Mouse (Mus musculus) thymus, adult 2 months (tissue): Measurements from ENCODE around the gene Kctd6. TPM values are rescaled to one million over a fixed set of nuclear protein-coding genes. Genes with fewer than 3 reads are reported as not detected.

Experiments used
- DNase-seq: peaks from one replicate; pipeline ENCODE4 v3.0.0; 2021
- H3K27ac ChIP-seq: fragments of 200-500 bp; 2 replicates; pipeline ENCODE4 v1.5.1; 2012; ENCODE audit warnings: low read length, control low read depth; ENCODE audit not compliant: control insufficient read depth, insufficient read depth
- H3K27me3 ChIP-seq: fragments of 200-500 bp; 2 replicates; pipeline ENCODE4 v1.6.1; 2012; ENCODE audit warnings: mild to moderate bottlenecking, low read length, moderate library complexity, mixed read lengths; ENCODE audit not compliant: control insufficient read depth, insufficient read depth
- H3K36me3 ChIP-seq: fragments of 200-500 bp; 2 replicates; pipeline ENCODE4 v1.6.1; 2012; ENCODE audit warnings: mild to moderate bottlenecking, low read length, moderate library complexity; ENCODE audit not compliant: control insufficient read depth, insufficient read depth
- H3K4me1 ChIP-seq: fragments of 200-500 bp; replicated peaks from 2 replicates; pipeline ENCODE4 v1.6.1; 2012; ENCODE audit warnings: low read length; ENCODE audit not compliant: control insufficient read depth, insufficient read depth
- H3K4me3 ChIP-seq: fragments of 200-500 bp; 2 replicates; pipeline ENCODE4 v1.5.1; 2012; ENCODE audit warnings: mild to moderate bottlenecking, low read length, control low read depth, moderate library complexity; ENCODE audit not compliant: control insufficient read depth, insufficient read depth
- CTCF ChIP-seq: fragments of 200-500 bp; IDR thresholded peaks from 2 replicates; pipeline ENCODE4 v1.5.1; 2012; ENCODE audit warnings: mild to moderate bottlenecking, control low read depth, low read length, moderate library complexity, borderline replicate concordance; ENCODE audit not compliant: control insufficient read depth, poor library complexity, insufficient read depth; ENCODE audit errors: extremely low read depth
- POLR2A ChIP-seq: fragments of 200-500 bp; IDR thresholded peaks from 2 replicates; pipeline ENCODE4 v1.6.1; 2012; ENCODE audit warnings: mild to moderate bottlenecking, low read length, control low read depth, moderate library complexity; ENCODE audit not compliant: control insufficient read depth, poor library complexity, insufficient read depth; ENCODE audit errors: extremely low read depth
- WGBS: fragments of 180-500 bp; shearing (Covaris S2); methylation state at CpG from one replicate; pipeline ENCODE4 v1.1.7; 2018; 5-methylcytosine and 5-hydroxymethylcytosine counted together
- polyA plus RNA-seq: library from polyadenylated mRNA; depleted of rRNA; stranded (reverse); fragments of >200 nt; gene quantifications from 2 replicates; pipeline ENCODE4 v1.2.3, GENCODE M21; 2012

Gene Kctd6
- polyA plus RNA-seq, 1 experiment = 6.6 TPM

DNA sequence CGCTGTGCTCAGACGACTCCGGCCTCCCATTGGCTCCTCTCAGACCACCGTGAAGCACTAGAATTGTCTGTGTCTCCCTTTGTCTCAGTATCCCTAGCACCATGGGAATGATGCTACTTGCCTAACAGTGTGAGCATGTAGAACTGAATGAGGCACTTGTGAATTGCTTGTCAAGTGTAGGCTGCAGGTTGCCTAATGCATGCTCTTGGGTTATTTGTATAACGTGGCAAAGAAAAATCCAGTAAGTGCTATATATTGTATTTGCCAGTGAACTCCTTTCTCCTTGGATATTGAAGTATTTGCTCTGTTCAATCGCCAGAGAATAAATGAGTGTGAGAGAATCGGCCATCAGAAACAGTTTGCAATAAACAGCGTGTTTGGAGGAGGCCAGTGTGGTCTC lies 32.9 kb downstream of the Kctd6 start:
- Histone ChIP-seq H3K27me3 (no peaks in the 10 kb centered on the region), H3K36me3 (no peaks in the 10 kb centered on the region), H3K4me3 (no peak overlapping the region), H3K4me1 (no peaks in the 10 kb centered on the region), H3K27ac (no peak overlapping the region)
- WGBS = 93% methylated on average over 8 of the region's 8 CpGs
- TF ChIP-seq POLR2A = no peak
- no peak for TF ChIP-seq CTCF
- no peak for DNase-seq

DNA sequence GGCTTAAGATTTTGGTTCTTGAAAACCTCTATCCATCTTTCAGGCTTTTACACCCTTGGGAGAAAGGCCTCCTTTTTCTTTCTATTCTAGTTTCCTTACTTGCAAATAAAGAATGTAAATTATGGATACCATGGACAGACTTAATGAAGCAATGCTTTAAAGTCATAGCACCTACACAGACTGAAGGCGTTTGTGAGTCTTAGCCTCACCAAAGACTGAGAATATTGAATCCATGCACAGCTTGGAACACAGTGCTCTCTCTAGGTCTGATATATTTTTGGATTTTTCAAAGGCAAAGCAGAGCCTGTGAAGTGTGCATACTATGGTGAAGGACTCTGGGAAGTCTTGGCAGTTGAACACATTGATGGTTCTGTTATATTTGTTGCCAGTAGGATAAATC lies 35.3 kb downstream of the Kctd6 start:
- Histone ChIP-seq H3K27ac (no peak overlapping the region), H3K4me1 (no peaks in the 10 kb centered on the region), H3K36me3 (no peaks in the 10 kb centered on the region), H3K27me3 (no peaks in the 10 kb centered on the region), H3K4me3 (no peak overlapping the region)
- TF ChIP-seq CTCF (no peak), POLR2A (no peak)
- DNase-seq = no peak
- 95% methylated on average over 1 of the region's 1 CpGs for WGBS

DNA sequence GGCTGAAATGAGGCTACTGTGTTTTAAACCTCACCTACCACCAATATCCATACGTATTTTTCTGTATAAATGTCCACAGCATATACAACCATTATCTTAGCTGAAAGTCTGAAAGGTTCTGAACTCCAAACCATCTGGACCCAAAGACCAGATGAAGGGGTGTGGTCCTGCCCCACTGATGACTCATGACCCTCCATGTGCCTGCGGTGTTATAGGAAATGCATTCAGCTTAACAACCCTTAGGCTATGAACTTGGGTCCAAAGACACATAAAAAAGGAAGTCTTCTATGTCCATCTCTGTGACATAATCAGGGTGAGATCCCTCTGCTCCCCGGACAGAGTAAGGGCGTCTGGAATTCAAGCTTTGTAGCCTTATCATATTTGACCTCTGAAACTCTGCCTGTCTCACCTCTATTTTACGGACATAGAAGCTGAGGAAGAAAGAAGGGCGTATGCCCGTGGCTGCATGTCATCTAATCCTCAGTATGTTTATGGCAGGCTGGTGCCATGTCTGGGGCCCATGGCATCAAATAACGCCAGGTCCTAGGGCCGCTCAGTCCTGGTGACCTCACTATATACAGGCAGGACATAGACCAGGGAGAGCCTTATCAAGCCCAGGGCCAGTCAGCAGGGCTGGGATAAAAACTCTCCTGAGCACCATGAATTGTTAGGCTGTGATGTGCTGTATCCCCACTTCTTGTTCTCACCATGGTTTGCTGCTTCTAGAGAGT lies 36.4 kb downstream of the Kctd6 start:
- Histone ChIP-seq H3K36me3 (no peaks in the 10 kb centered on the region), H3K4me1 (peaks cover 3% of the 10 kb centered on the region), H3K27me3 (no peaks in the 10 kb centered on the region), H3K27ac (no peak overlapping the region), H3K4me3 (no peak overlapping the region)
- 90% methylated on average over 9 of the region's 9 CpGs for whole genome bisulfite sequencing
- no peak for DNase-seq
- TF ChIP-seq POLR2A = no peak
- no peak for TF ChIP-seq CTCF

DNA sequence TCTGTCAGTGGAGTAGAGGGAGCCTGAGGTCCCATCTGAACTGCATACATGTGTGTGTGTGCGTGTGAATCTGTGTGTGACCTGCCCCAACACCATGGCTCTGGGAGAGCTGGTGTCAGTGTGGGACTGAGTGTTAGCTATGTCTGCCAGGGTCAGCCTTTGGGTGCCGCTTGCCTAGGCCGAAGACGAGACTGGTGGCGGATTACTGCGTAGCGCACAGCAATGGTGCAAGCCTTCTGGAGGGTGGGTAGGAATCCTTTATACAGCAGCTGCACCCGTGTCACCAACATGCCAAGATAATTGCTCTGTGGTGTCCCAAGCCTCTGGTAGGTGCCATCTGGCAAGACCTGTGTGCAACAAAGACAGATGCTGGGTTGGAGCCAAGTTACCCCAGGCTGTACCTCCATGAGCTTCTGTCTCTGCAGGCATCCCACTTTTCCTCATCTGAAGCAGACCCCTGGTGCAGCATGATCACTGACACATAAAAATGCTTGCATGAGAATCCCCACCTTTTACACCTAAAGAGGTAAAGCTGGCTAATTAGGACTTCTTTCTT lies 37.5 kb downstream of the Kctd6 start:
- Histone ChIP-seq H3K27ac (no peak overlapping the region), H3K4me1 (peaks cover 3% of the 10 kb centered on the region), H3K4me3 (no peak overlapping the region), H3K36me3 (no peaks in the 10 kb centered on the region), H3K27me3 (no peaks in the 10 kb centered on the region)
- DNase-seq = no peak
- 94% methylated on average over 8 of the region's 8 CpGs for WGBS
- TF ChIP-seq CTCF = no peak
- no peak for TF ChIP-seq POLR2A

DNA sequence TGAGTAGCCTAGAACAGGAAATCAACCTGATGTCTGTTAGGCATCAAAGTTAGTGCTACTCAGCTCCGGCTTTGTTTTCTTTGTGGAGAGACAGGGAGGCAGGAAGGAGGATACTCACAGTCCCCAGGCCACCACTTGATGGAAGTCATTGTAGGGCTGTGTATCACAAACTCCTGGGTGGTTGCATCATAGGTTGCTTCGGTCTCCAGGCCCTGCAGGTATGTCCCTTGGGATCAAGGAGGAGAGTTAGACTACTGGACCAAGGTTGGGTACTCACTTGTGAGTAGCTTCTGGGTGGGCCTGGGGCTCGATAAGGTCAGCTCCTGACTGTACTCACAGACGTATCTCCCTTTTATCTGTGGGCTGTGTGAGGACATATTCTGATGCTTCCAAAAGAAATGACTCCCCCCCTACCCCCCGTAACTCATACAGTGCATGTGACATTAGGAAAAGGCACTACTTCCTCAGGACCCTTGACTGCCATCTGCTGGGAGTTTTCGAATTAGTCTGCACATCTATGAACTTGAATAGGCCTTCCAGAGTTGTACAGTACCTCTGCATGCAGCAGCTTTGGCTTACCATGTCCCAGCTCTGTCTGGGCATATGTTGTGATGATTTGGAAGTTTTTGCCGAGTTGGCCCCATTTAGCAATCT lies 41.3 kb downstream of the Kctd6 start:
- Histone ChIP-seq H3K4me1 (peaks cover 3% of the 10 kb centered on the region), H3K27me3 (no peaks in the 10 kb centered on the region), H3K4me3 (no peak overlapping the region), H3K36me3 (no peaks in the 10 kb centered on the region), H3K27ac (no peak overlapping the region)
- DNase-seq = peak; percentile 72
- TF ChIP-seq POLR2A (no peak), CTCF (no peak)
- WGBS = 49% methylated on average over 7 of the region's 7 CpGs

DNA sequence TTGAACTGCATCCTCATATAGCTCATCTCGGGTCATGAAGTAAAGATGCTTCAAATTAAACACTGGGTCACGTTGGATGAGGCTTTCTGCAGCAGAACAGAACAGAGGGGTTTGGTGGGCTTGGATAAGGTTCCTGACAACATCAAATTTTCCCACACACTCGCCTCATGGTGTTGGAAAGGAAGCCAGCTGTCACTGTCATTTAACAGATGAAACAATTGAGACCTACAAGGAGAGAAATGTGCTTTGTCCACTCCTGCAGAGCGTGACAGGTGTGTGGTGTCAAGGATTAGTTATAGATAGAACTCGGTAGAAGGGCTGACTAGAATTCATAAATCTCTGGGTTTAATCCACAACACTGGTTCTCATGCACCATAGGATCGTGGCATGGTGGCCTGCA lies 42.1 kb downstream of the Kctd6 start:
- TF ChIP-seq POLR2A (no peak), CTCF (no peak)
- Histone ChIP-seq H3K4me1 (peaks cover 3% of the 10 kb centered on the region), H3K4me3 (no peak overlapping the region), H3K27ac (no peak overlapping the region), H3K36me3 (no peaks in the 10 kb centered on the region), H3K27me3 (no peaks in the 10 kb centered on the region)
- WGBS = 87% methylated on average over 6 of the region's 6 CpGs
- no peak for DNase-seq

DNA sequence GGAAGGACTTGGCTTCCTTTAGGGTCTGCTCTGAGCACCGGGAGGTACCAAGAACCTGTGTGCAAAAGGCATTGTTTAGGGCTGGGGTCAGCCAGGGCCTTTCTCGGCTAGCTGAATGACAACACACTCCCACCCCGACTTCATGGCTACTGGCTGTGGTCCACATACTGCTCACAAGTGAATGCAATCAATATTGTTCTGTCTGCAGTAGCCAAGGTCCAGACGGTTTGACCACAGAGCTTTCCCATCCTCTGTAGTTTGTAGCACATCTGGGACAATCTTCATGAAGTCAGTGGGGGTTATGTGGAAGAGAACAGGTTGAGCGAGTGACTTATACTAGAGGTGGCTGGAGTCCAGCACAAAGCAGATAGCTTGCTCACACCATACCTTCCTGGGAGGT lies 42.9 kb downstream of the Kctd6 start:
- no peak overlapping the region for H3K4me3 ChIP-seq
- no peak for TF ChIP-seq POLR2A
- TF ChIP-seq CTCF = no peak
- H3K36me3 ChIP-seq = no peaks in the 10 kb centered on the region
- WGBS = 88% methylated on average over 5 of the region's 5 CpGs
- H3K27me3 ChIP-seq = no peaks in the 10 kb centered on the region
- DNase-seq = no peak
- H3K4me1 ChIP-seq = peaks cover 3% of the 10 kb centered on the region
- no peak overlapping the region for H3K27ac ChIP-seq
